ENCODE assay signal across 9 mouse cellular contexts in the genomic region with DNA sequence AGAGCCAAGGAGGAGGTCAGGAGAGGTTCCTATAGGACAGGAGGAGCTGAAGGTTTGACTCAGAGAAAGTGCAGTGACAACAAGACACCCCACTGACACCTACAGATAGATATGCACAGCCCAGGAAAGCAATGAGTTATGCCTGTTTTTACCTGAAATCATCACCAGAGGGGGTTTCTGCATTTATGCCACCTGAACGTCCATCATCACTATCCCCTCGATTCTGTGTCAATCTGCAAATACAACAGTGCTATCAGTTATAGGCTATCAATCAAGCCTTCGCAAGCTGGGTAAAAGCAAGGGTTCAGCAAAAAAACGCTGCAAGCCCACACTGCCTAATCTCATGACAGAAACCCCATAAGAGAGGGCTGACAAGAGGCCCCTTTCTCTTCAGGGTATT. TPM values are rescaled to one million over a fixed set of nuclear protein-coding genes. Genes with fewer than 3 reads are reported as not detected.
DNase-seq lines count a peak whose midpoint lies in the region; ATAC-seq lines count a peak whose summit lies in the region.
"Had no signal": no experiment of that assay in that cellular context is flagged by ENCODE, and none has a peak within 500 bp of the region (broad histone marks: within the 10 kb centered on the region; RNA-seq: fewer than 3 reads in every experiment).

No protein-coding gene starts in this region.

- peak overlapping the region; percentile 77 for H3K4me2 ChIP-seq in liver, embryonic 11.5 days
- peak overlapping the region; percentile 70; the same call in 1 of the 2 replicates for H3K4me2 ChIP-seq in embryonic facial prominence, embryonic 12.5 days (replicated peaks)
- peak overlapping the region; percentile 82 for H3K4me2 ChIP-seq in limb, embryonic 13.5 days (replicated peaks)
- peak overlapping the region; percentile 60; the same call in 1 of the 2 replicates for H3K4me2 ChIP-seq in neural tube, embryonic 14.5 days (ENCODE audit: low read depth, low read length)

- DNase-seq in liver, embryonic 11.5 days (ENCODE audit: low spot score), result no peak
- no peak for DNase-seq in liver
- no peak for DNase-seq in cerebellum, postnatal 4 days (ENCODE audit: low spot score in 2 of 2)
- DNase-seq in spleen, postnatal 36 days (ENCODE audit: low spot score in 2 of 2), result no peak
- DNase-seq: kidney, adult 11 months; left cerebral cortex, postnatal 4 days had no signal

- no peaks in the 10 kb centered on the region for H3K9me3 ChIP-seq in liver, embryonic 11.5 days (ENCODE audit: control insufficient read depth, low read length)
- no peaks in the 10 kb centered on the region for H3K9me3 ChIP-seq in embryonic facial prominence, embryonic 12.5 days
- no peaks in the 10 kb centered on the region for H3K9me3 ChIP-seq in limb, embryonic 13.5 days
- H3K9me3 ChIP-seq in neural tube, embryonic 14.5 days (ENCODE audit: control insufficient read depth, low read length), result no peaks in the 10 kb centered on the region

- ATAC-seq in liver, embryonic 11.5 days (replicated peaks; ENCODE audit: low FRiP score), result 0 out of 2 replicates have a peak, but pooled peaks have one; percentile 8
- no peak for ATAC-seq in embryonic facial prominence, embryonic 12.5 days (ENCODE audit: insufficient number of reproducible peaks, insufficient read depth, low FRiP score, low TSS enrichment)
- no peak for ATAC-seq in limb, embryonic 13.5 days (ENCODE audit: low FRiP score, low read depth)
- no peak for ATAC-seq in neural tube, embryonic 14.5 days (ENCODE audit: low read depth)

- no peak overlapping the region for H3K27ac ChIP-seq in liver, embryonic 11.5 days (ENCODE audit: low read depth, low read length)
- H3K27ac ChIP-seq in embryonic facial prominence, embryonic 12.5 days, result no peak overlapping the region
- no peak overlapping the region for H3K27ac ChIP-seq in limb, embryonic 13.5 days
- no peak overlapping the region for H3K27ac ChIP-seq in neural tube, embryonic 14.5 days (ENCODE audit: low read depth, low read length)

- H3K4me1 ChIP-seq in liver, embryonic 11.5 days (replicated peaks; ENCODE audit: control insufficient read depth, insufficient read depth, low read length), result peaks cover 7% of the 10 kb centered on the region
- H3K4me1 ChIP-seq in embryonic facial prominence, embryonic 12.5 days, result 0 out of 2 replicates have a peak, but pooled peaks cover 10% of the 10 kb centered on the region
- H3K4me1 ChIP-seq in limb, embryonic 13.5 days, result peaks cover 14% of the 10 kb centered on the region
- H3K4me1 ChIP-seq in neural tube, embryonic 14.5 days (ENCODE audit: control insufficient read depth, insufficient read depth, low read length), result peaks cover 10% of the 10 kb centered on the region; the same call in 1 of the 2 replicates

- H3K36me3 ChIP-seq in liver, embryonic 11.5 days (ENCODE audit: control insufficient read depth, insufficient read depth, low read length), result peaks cover 7% of the 10 kb centered on the region
- H3K36me3 ChIP-seq in embryonic facial prominence, embryonic 12.5 days, result peaks cover 26% of the 10 kb centered on the region
- peaks cover 36% of the 10 kb centered on the region for H3K36me3 ChIP-seq in limb, embryonic 13.5 days
- no peaks in the 10 kb centered on the region for H3K36me3 ChIP-seq in neural tube, embryonic 14.5 days (ENCODE audit: control insufficient read depth, insufficient read depth, low read length)

- H3K9ac ChIP-seq in liver, embryonic 11.5 days (ENCODE audit: low read depth, low read length), result no peak overlapping the region
- no peak overlapping the region for H3K9ac ChIP-seq in embryonic facial prominence, embryonic 12.5 days
- no peak overlapping the region; the same call in 1 of the 2 replicates for H3K9ac ChIP-seq in limb, embryonic 13.5 days
- H3K9ac ChIP-seq in neural tube, embryonic 14.5 days (replicated peaks; ENCODE audit: low read depth, low read length), result no peak overlapping the region

- H3K27me3 ChIP-seq in liver, embryonic 11.5 days (replicated peaks; ENCODE audit: control insufficient read depth, insufficient read depth, low read length), result no peaks in the 10 kb centered on the region
- no peaks in the 10 kb centered on the region for H3K27me3 ChIP-seq in embryonic facial prominence, embryonic 12.5 days
- no peaks in the 10 kb centered on the region for H3K27me3 ChIP-seq in limb, embryonic 13.5 days
- no peaks in the 10 kb centered on the region for H3K27me3 ChIP-seq in neural tube, embryonic 14.5 days (ENCODE audit: control insufficient read depth, insufficient read depth, low read length)

- no peak overlapping the region for H3K4me3 ChIP-seq in liver, embryonic 11.5 days (ENCODE audit: low read depth, low read length)
- H3K4me3 ChIP-seq in embryonic facial prominence, embryonic 12.5 days, result no peak overlapping the region
- H3K4me3 ChIP-seq in limb, embryonic 13.5 days, result 0 out of 2 replicates have a peak overlapping the region, but pooled peaks have one; percentile 86
- no peak overlapping the region for H3K4me3 ChIP-seq in neural tube, embryonic 14.5 days (ENCODE audit: low read depth, low read length)

- 66% methylated on average over 4 of the region's 4 CpGs for WGBS in liver, embryonic 11.5 days
- 68% methylated on average over 4 of the region's 4 CpGs for WGBS in embryonic facial prominence, embryonic 12.5 days
- 72% methylated on average over 4 of the region's 4 CpGs for WGBS in limb, embryonic 13.5 days
- 66% methylated on average over 4 of the region's 4 CpGs for WGBS in neural tube, embryonic 14.5 days

RNA-seq across cellular contexts. Expression of a gene that starts 1.2 kb away (rescaled TPM):
- polyA plus RNA-seq in liver, embryonic 11.5 days (2014; fragmentation: Nextera tagmentation; extraction: Ambion mirVana), result 15.9 and 16.1 TPM in 2 replicates
- polyA plus RNA-seq in embryonic facial prominence, embryonic 12.5 days (2016; fragmentation: Nextera tagmentation; extraction: Ambion mirVana), result 23.9 and 27.5 TPM in 2 replicates
- 25.8 and 27.0 TPM in 2 replicates for polyA plus RNA-seq in limb, embryonic 13.5 days (2015; fragmentation: Nextera tagmentation; extraction: Ambion mirVana)
- polyA plus RNA-seq in neural tube, embryonic 14.5 days (2014; fragmentation: Nextera tagmentation; extraction: Ambion mirVana), result 37.2 and 46.4 TPM in 2 replicates

RNA-seq across cellular contexts. Expression of a gene that starts 6.4 kb away (rescaled TPM):
- polyA plus RNA-seq in liver, embryonic 11.5 days (2014; fragmentation: Nextera tagmentation; extraction: Ambion mirVana), result 244 and 245 TPM in 2 replicates
- polyA plus RNA-seq in embryonic facial prominence, embryonic 12.5 days (2016; fragmentation: Nextera tagmentation; extraction: Ambion mirVana), result 264 and 274 TPM in 2 replicates
- polyA plus RNA-seq in limb, embryonic 13.5 days (2015; fragmentation: Nextera tagmentation; extraction: Ambion mirVana), result 253 and 263 TPM in 2 replicates
- 211 and 212 TPM in 2 replicates for polyA plus RNA-seq in neural tube, embryonic 14.5 days (2014; fragmentation: Nextera tagmentation; extraction: Ambion mirVana)

RNA-seq across cellular contexts. Expression of a gene that starts 51.8 kb away (rescaled TPM):
- polyA plus RNA-seq in liver, embryonic 11.5 days (2014; fragmentation: Nextera tagmentation; extraction: Ambion mirVana), result 256 and 289 TPM in 2 replicates
- polyA plus RNA-seq in embryonic facial prominence, embryonic 12.5 days (2016; fragmentation: Nextera tagmentation; extraction: Ambion mirVana), result 320 and 333 TPM in 2 replicates
- 332 and 353 TPM in 2 replicates for polyA plus RNA-seq in limb, embryonic 13.5 days (2015; fragmentation: Nextera tagmentation; extraction: Ambion mirVana)
- 255 and 303 TPM in 2 replicates for polyA plus RNA-seq in neural tube, embryonic 14.5 days (2014; fragmentation: Nextera tagmentation; extraction: Ambion mirVana)
